Mouse (Mus musculus): ENCODE measurements around the gene Plgrkt. TPM values are rescaled to one million over a fixed set of nuclear protein-coding genes. Genes with fewer than 3 reads are reported as not detected.

The Plgrkt gene
- total and polyA plus RNA-seq, 3 experiments, result 22.9 to 29.9 (median 28.1) TPM

DNA sequence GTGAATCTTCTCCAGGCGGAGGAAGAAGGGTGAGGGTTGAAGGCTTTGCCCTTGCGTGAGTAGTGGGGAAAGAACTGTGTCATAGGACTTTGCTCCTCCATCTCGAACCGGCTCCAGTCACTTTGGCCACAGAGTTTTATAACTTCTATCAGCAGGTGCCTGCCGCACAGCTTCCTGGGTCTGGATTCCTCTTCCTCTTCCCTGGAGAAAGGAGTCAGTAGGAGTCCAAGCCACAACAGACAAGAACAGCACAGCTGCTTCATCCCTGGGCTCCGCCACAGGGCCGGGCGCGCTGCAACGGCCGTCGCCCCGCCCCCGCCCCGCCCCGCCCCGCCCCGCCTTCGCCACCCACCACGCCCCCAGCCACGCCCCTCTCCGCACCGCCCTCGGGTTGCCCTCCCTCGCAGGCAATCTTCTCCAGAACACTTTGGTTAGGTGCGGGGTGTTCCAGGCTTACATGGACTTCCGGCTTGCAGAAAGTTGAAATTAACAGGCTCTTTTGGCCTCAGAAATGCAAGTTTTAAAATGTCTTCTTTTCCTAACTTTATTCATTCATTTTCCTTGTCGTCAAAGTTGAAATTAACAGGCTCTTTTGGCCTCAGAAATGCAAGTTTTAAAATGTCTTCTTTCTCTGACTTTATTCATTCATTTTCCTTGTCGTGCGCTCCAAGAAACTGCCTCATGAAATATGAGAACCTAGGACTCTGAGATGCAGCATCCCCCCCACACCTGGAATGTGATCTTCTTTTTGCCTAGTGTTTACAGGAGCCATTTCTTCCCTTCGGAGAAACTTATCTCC, 41.9 kb downstream of the Plgrkt start, which contains the start of gene Insl6:
Gene Insl6, minus strand, starts transcription at position 304 of the 799 bp plus-strand sequence.
- H3K27ac ChIP-seq, result no peak within 1 kb of the TSS

DNA sequence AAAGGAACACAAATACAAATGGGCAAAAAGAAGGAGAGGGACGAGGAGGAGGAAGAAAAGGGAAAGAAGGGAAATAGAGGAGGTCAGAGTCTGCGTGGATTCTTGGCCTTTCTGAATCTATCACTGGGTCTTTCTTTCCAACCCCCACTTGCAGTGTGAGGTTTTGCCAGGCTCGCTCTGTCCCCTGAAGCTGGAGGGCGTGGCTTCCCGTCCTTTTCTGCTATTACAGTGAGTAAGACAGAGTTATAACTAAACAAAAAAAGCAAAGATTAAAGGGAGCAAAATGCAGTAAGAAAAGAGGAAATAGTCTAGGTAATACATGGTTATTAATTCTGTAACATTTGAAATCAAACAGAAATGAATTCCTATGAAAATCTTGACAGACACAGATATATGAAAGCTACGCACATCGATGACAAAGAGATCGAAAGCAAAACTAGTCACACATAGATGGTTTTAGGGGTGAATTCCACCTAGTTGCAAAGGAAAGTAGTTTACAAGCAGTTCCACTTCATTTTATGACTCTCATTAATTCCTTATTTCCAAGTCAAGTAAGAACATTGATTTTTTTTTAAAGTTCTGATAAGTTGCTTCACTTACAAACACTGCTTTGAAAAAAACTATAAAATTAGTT, 43.7 kb downstream of the Plgrkt start:
- H3K27ac ChIP-seq, result no peak overlapping the region
- H3K9ac ChIP-seq (ENCODE audit: low read depth, low read length), result no peak overlapping the region
- H3K4me1 ChIP-seq (ENCODE audit: control insufficient read depth, insufficient read depth, low read length), result no peaks in the 10 kb centered on the region
- no peaks in the 10 kb centered on the region for H3K79me2 ChIP-seq (replicated peaks; ENCODE audit: control insufficient read depth, insufficient read depth, low read length)
- no peak for DNase-seq
- 67% methylated on average over 8 of the region's 8 CpGs for WGBS
- TF ChIP-seq CTCF (IDR thresholded peaks at IDR 0.05) (no peak), EP300 (IDR thresholded peaks at IDR 0.05; ENCODE audit: insufficient read depth, low read depth, low read length) (no peak), POLR2A (IDR thresholded peaks at IDR 0.05; ENCODE audit: insufficient read depth, low read depth, low read length) (no peak)
- no peaks in the 10 kb centered on the region for H3K27me3 ChIP-seq (ENCODE audit: control insufficient read depth, insufficient read depth, low read length)
- intact Hi-C loops (cut with DNase I), result no loop called here
- no peak overlapping the region for H3K4me3 ChIP-seq
- no peaks in the 10 kb centered on the region for H3K36me3 ChIP-seq (ENCODE audit: control insufficient read depth, insufficient read depth, low read length)

More for the DNA sequence above, 41.9 kb downstream of the Plgrkt start, which contains the start of gene Insl6:
- WGBS, result 4% methylated on average over 31 of the region's 31 CpGs
- DNase-seq, result peak; percentile 69 to 80
- no peaks in the 10 kb centered on the region for H3K36me3 ChIP-seq (ENCODE audit: control insufficient read depth, insufficient read depth, low read length)
- H3K4me3 ChIP-seq, result peak within 1 kb of the TSS; percentile 48
- no peaks in the 10 kb centered on the region for H3K4me1 ChIP-seq (ENCODE audit: control insufficient read depth, insufficient read depth, low read length)
- 0 out of 2 replicates have a peak within 1 kb of the TSS, but pooled peaks have one; percentile 14 for H3K9ac ChIP-seq (ENCODE audit: low read depth, low read length)
- TF ChIP-seq POLR2A (IDR thresholded peaks at IDR 0.05; ENCODE audit: insufficient read depth, low read depth, low read length), result no peak
- TF ChIP-seq CTCF (IDR thresholded peaks at IDR 0.05), result no peak
- no peak for TF ChIP-seq EP300 (IDR thresholded peaks at IDR 0.05; ENCODE audit: insufficient read depth, low read depth, low read length)
- no peaks in the 10 kb centered on the region for H3K79me2 ChIP-seq (replicated peaks; ENCODE audit: control insufficient read depth, insufficient read depth, low read length)
- intact Hi-C loops (cut with DNase I), result no loop called here
- H3K27me3 ChIP-seq (ENCODE audit: control insufficient read depth, insufficient read depth, low read length), result no peaks in the 10 kb centered on the region

DNA sequence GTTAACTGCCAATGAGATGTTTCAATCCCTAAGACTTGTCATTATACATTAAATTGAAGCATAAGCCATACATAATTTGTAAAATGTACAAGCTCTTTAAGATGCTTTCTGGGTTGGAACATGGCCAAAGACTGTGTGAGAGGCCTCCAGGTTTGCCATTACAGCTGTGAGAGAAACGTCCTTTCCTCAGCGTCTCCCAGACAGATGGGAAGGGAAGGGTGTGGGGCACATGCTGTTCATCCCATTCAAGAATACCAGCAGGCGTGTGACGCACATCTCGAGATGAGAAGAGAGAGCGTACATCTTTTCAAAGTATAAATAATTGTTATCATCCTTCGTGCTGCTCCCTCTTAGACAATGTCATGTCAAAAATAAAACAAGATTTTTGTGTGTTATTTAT, 54.5 kb downstream of the Plgrkt start:
- no peak for DNase-seq
- H3K4me1 ChIP-seq (ENCODE audit: control insufficient read depth, insufficient read depth, low read length), result no peaks in the 10 kb centered on the region
- H3K27ac ChIP-seq, result no peak overlapping the region
- no peak overlapping the region for H3K4me3 ChIP-seq
- TF ChIP-seq POLR2A (IDR thresholded peaks at IDR 0.05; ENCODE audit: insufficient read depth, low read depth, low read length) (no peak), CTCF (IDR thresholded peaks at IDR 0.05) (no peak), EP300 (IDR thresholded peaks at IDR 0.05; ENCODE audit: insufficient read depth, low read depth, low read length) (no peak)
- H3K79me2 ChIP-seq (replicated peaks; ENCODE audit: control insufficient read depth, insufficient read depth, low read length), result no peaks in the 10 kb centered on the region
- no peak overlapping the region for H3K9ac ChIP-seq (ENCODE audit: low read depth, low read length)
- WGBS, result 77% methylated on average over 7 of the region's 7 CpGs
- H3K27me3 ChIP-seq (ENCODE audit: control insufficient read depth, insufficient read depth, low read length), result no peaks in the 10 kb centered on the region
- intact Hi-C loops (cut with DNase I), result no loop called here
- H3K36me3 ChIP-seq (ENCODE audit: control insufficient read depth, insufficient read depth, low read length), result no peaks in the 10 kb centered on the region

DNA sequence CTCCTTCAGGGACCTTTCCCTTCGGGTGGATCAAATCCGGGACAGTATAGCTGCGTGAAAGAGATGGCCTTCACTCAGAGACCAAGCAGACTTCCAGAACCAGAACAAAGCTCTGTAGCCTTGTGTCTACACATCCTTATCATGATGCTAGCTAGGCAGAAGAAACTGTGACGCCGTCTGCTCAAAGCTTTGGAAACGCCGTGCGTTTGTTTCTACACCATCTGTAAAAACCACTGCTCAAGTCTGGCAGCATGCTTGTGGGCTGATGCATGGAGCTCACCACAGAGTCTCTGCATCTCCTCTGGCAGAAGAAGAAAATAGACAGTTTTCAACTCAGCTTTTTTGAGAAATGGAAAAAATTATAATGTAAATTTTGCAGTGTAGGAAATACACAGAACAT, 55.4 kb downstream of the Plgrkt start:
- H3K27me3 ChIP-seq (ENCODE audit: control insufficient read depth, insufficient read depth, low read length), result no peaks in the 10 kb centered on the region
- WGBS, result 85% methylated on average over 8 of the region's 8 CpGs
- no peak overlapping the region for H3K4me3 ChIP-seq
- H3K9ac ChIP-seq (ENCODE audit: low read depth, low read length), result no peak overlapping the region
- intact Hi-C loops (cut with DNase I), result no loop called here
- TF ChIP-seq CTCF (IDR thresholded peaks at IDR 0.05), result no peak
- no peak for TF ChIP-seq POLR2A (IDR thresholded peaks at IDR 0.05; ENCODE audit: insufficient read depth, low read depth, low read length)
- TF ChIP-seq EP300 (IDR thresholded peaks at IDR 0.05; ENCODE audit: insufficient read depth, low read depth, low read length), result no peak
- no peak for DNase-seq
- no peaks in the 10 kb centered on the region for H3K36me3 ChIP-seq (ENCODE audit: control insufficient read depth, insufficient read depth, low read length)
- H3K79me2 ChIP-seq (replicated peaks; ENCODE audit: control insufficient read depth, insufficient read depth, low read length), result no peaks in the 10 kb centered on the region
- H3K27ac ChIP-seq, result no peak overlapping the region
- no peaks in the 10 kb centered on the region for H3K4me1 ChIP-seq (ENCODE audit: control insufficient read depth, insufficient read depth, low read length)

DNA sequence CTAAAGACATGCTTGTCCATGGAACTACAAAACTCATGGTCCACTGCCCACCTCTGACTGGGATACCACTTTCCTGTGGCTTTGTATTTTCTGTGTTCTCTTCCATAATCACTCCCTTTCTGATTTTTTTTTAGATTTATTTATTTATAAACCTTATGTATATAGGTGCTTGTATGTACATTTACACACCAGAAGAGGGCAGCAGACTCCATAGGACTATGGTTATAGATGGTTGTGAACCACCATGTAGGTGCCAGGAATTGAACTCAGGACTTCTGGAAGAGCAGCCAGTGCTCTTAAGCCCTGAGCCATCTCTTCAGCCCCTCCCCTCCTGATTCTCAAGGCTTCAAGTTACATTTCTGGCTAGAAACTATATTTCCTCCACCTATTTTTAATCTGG, 58.4 kb downstream of the Plgrkt start:
- intact Hi-C loops (cut with DNase I), result loop anchor here (1.0 kb wide), 1 partner anchor 46 kb away; no protein-coding TSS in a partner anchor
- H3K79me2 ChIP-seq (replicated peaks; ENCODE audit: control insufficient read depth, insufficient read depth, low read length), result no peaks in the 10 kb centered on the region
- DNase-seq, result no peak
- no peaks in the 10 kb centered on the region for H3K4me1 ChIP-seq (ENCODE audit: control insufficient read depth, insufficient read depth, low read length)
- H3K27ac ChIP-seq, result no peak overlapping the region
- no peak overlapping the region for H3K9ac ChIP-seq (ENCODE audit: low read depth, low read length)
- no peak for TF ChIP-seq POLR2A (IDR thresholded peaks at IDR 0.05; ENCODE audit: insufficient read depth, low read depth, low read length)
- peak; percentile 49 for TF ChIP-seq CTCF (IDR thresholded peaks at IDR 0.05)
- no peak for TF ChIP-seq EP300 (IDR thresholded peaks at IDR 0.05; ENCODE audit: insufficient read depth, low read depth, low read length)
- H3K36me3 ChIP-seq (ENCODE audit: control insufficient read depth, insufficient read depth, low read length), result no peaks in the 10 kb centered on the region
- H3K27me3 ChIP-seq (ENCODE audit: control insufficient read depth, insufficient read depth, low read length), result no peaks in the 10 kb centered on the region
- H3K4me3 ChIP-seq, result no peak overlapping the region

DNA sequence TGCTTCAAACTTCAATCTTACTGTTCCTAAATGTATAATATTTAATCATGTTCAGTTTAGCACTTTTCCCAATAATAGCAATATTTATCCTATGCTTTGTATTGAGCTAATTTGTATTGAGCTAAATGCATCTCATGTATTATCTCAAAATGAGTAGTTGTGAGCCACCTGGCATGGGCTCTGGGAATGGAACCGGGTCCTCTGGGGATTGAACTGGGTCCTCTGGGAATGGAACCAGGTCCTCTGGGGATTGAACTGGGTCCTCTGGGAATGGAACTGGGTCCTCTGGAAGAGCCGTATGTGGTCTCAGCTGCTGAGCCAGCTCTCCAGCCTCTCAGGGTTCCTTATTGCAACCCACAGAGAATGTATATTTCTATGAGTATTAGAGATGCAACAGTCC, 65.1 kb downstream of the Plgrkt start:
- intact Hi-C loops (cut with DNase I), result no loop called here
- Histone ChIP-seq H3K4me1 (ENCODE audit: control insufficient read depth, insufficient read depth, low read length) (no peaks in the 10 kb centered on the region), H3K27ac (no peak overlapping the region), H3K9ac (ENCODE audit: low read depth, low read length) (no peak overlapping the region), H3K79me2 (replicated peaks; ENCODE audit: control insufficient read depth, insufficient read depth, low read length) (no peaks in the 10 kb centered on the region), H3K4me3 (no peak overlapping the region), H3K27me3 (ENCODE audit: control insufficient read depth, insufficient read depth, low read length) (no peaks in the 10 kb centered on the region), H3K36me3 (ENCODE audit: control insufficient read depth, insufficient read depth, low read length) (no peaks in the 10 kb centered on the region)
- no peak for DNase-seq
- TF ChIP-seq EP300 (IDR thresholded peaks at IDR 0.05; ENCODE audit: insufficient read depth, low read depth, low read length) (no peak), POLR2A (IDR thresholded peaks at IDR 0.05; ENCODE audit: insufficient read depth, low read depth, low read length) (no peak), CTCF (IDR thresholded peaks at IDR 0.05) (no peak)
- 86% methylated on average over 2 of the region's 2 CpGs for WGBS
